Mouse (Mus musculus) stomach, embryonic 14.5 days (tissue): ENCODE results near the gene Lyrm7. TPM values are rescaled to one million over a fixed set of nuclear protein-coding genes. Genes with fewer than 3 reads are reported as not detected.

Source experiments
- ATAC-seq: fragments of 200-750 bp; cut with Nextera tagmentation; 2 replicates; pipeline ENCODE4 v1.8.0; 2017; ENCODE audit warnings: low read depth, moderate TSS enrichment; ENCODE audit not compliant: insufficient number of reproducible peaks, insufficient read depth, low FRiP score
- H3K27ac ChIP-seq: fragments of 300-500 bp; sonication (generic); 2 replicates; pipeline ENCODE4 v1.5.1; 2014; ENCODE audit warnings: mild to moderate bottlenecking, low read length, moderate library complexity, mixed read lengths
- H3K27me3 ChIP-seq: fragments of 300-500 bp; sonication (generic); 2 replicates; pipeline ENCODE4 v1.6.1; 2014; ENCODE audit warnings: low read length, control low read depth, mixed read lengths; ENCODE audit not compliant: control insufficient read depth, insufficient read depth
- H3K36me3 ChIP-seq: fragments of 300-500 bp; sonication (generic); 2 replicates; pipeline ENCODE4 v1.6.1; 2014; ENCODE audit warnings: mild to moderate bottlenecking, control low read depth, low read length, moderate library complexity, mixed read lengths; ENCODE audit not compliant: control insufficient read depth, insufficient read depth
- H3K4me1 ChIP-seq: fragments of 300-500 bp; sonication (generic); 2 replicates; pipeline ENCODE4 v1.6.1; 2014; ENCODE audit warnings: low read length, control low read depth, mixed read lengths; ENCODE audit not compliant: control insufficient read depth, insufficient read depth
- H3K4me2 ChIP-seq: fragments of 300-500 bp; sonication (generic); replicated peaks from 2 replicates; pipeline ENCODE4 v1.6.1; 2014; ENCODE audit warnings: low read depth, low read length, control low read depth
- H3K4me3 ChIP-seq: fragments of 300-500 bp; sonication (generic); 2 replicates; pipeline ENCODE4 v1.5.1; 2014; ENCODE audit warnings: low read depth, low read length, control low read depth
- H3K9ac ChIP-seq: fragments of 300-500 bp; sonication (generic); replicated peaks from 2 replicates; pipeline ENCODE4 v1.6.1; 2014; ENCODE audit warnings: low read depth, mild to moderate bottlenecking, control low read depth, low read length, moderate library complexity, mixed read lengths
- H3K9me3 ChIP-seq: fragments of 300-500 bp; sonication (generic); 2 replicates; pipeline ENCODE4 v1.6.1; 2016; ENCODE audit warnings: low read depth, low read length, control low read depth; ENCODE audit not compliant: control insufficient read depth
- WGBS: fragments of 180-500 bp; shearing (Covaris S2); extraction: QIAGEN DNeasy Blood & Tissue Kit; methylation state at CpG from one replicate; pipeline ENCODE4 v1.1.7; 2014; 5-methylcytosine and 5-hydroxymethylcytosine counted together
- polyA plus RNA-seq: library from polyadenylated mRNA; unstranded; fragments of >200 nt; fragmentation: Nextera tagmentation; extraction: Ambion mirVana; gene quantifications from 2 replicates; pipeline ENCODE4 v1.2.1, GENCODE M21; 2014

Lyrm7 gene
- polyA plus RNA-seq, 1 experiment from 2014 or later: 6.8 TPM

DNA sequence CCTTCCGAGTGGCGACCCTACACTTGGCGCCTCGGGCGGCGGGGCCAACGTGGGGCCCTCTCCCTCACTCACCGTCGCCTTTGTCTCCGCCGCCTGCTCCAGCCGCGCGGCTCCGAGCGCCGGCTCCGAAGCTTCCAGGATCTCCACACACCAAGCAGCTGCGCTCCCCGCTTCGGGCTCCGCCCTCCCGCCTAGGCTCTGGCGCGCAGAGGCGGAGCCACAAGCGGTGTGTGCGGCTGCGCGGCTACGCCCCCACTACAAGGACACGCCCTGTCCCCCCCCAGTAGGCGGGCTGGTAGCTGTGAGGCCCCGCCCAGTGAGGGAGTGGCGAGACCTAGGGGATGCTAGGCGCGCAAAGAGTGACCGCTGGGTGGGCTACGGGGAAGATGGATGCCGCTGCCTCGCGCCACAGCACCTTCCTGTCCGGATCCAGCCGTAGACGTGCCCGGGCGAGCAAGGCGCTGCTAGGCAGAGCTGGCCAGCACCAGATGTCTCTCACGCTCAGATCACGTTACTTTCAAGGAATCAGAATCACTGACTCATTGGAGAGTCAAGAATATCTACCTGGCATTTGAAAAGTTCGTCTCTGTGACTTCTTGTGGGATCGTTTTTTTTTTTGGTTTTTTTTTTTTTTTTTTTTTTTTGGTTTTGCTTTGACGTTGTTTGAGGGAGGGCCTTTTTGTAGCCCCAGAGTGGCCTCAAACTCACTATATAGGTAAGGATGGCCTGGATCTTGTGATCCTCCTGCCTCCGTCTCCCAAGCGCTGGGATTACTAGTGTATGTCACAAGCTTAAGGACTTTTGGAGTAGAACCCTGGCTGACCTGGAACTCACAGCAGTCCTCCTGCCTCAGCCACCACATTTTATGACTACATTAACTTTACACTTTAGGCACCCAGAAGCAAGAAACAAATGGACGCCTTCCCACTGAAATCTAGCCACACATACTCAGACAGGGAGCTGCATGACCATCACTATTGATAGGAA lies 72.9 kb downstream of the Lyrm7 start, which contains the start of gene Cdc42se2:
TSS of gene Cdc42se2 (minus strand) at position 188 of the 987 bp plus-strand sequence.
- 3% methylated on average over 56 of the region's 56 CpGs for WGBS
- H3K27me3 ChIP-seq: no peaks in the 10 kb centered on the region
- peak within 1 kb of the TSS; percentile 93 for H3K4me3 ChIP-seq
- H3K4me1 ChIP-seq: peaks cover 7% of the 10 kb centered on the region; the same call in 1 of the 2 replicates
- H3K9ac ChIP-seq: peak within 1 kb of the TSS; percentile 86
- H3K9me3 ChIP-seq: no peaks in the 10 kb centered on the region
- no peaks in the 10 kb centered on the region for H3K36me3 ChIP-seq
- peak; percentile 99 for ATAC-seq
- peak within 1 kb of the TSS; percentile 98 for H3K27ac ChIP-seq
- H3K4me2 ChIP-seq: peak within 1 kb of the TSS; percentile 64

DNA sequence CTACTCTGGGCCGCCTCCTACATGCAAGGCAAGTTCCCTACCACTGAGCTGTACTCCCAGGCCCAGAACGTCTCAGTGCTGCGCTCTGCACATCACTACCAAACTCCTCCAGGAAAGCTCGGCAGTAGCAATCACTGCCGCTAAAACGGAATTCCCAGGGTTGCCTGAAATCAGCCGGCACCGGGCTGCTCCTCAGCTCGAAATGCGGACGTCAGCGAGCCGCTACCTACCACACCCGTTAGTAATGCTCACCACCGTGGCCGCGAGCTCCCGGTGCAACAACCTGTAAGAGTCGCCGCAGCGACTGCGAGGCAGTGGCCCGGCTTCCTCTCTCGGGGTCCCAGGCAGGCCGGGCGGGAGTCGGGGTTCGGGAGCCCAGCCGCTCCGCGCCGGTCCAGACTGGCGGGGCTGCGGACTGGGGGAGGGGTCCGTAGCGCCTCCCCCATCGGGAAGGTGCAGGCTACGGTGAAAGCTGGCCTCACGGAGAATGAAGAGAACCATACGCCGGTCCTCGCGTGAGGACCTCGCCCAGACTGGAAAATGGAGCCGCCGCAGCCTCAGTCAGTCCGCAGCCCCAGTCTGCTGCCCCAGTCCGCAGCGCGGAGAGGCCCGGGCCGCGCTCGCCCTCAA lies 73.7 kb downstream of the Lyrm7 start:
- Histone ChIP-seq H3K36me3 (no peaks in the 10 kb centered on the region), H3K27me3 (no peaks in the 10 kb centered on the region), H3K4me1 (peaks cover 7% of the 10 kb centered on the region; the same call in 1 of the 2 replicates), H3K9ac (peak overlapping the region; percentile 86), H3K9me3 (no peaks in the 10 kb centered on the region), H3K4me2 (peak overlapping the region; percentile 64), H3K4me3 (peak overlapping the region; percentile 93), H3K27ac (peak overlapping the region; percentile 98)
- ATAC-seq: peak; percentile 74
- WGBS: under 1% methylated on average over 54 of the region's 54 CpGs

GRCm38 (mm10) chr11:54785566-54785965 lies 75.2 kb downstream of the Lyrm7 start:
- Histone ChIP-seq H3K4me3 (no peak overlapping the region), H3K9me3 (no peaks in the 10 kb centered on the region), H3K27ac (no peak overlapping the region), H3K27me3 (no peaks in the 10 kb centered on the region), H3K4me1 (peaks cover 7% of the 10 kb centered on the region; the same call in 1 of the 2 replicates), H3K9ac (no peak overlapping the region), H3K36me3 (no peaks in the 10 kb centered on the region), H3K4me2 (no peak overlapping the region)
- WGBS: 86% methylated on average over 3 of the region's 3 CpGs
- no peak for ATAC-seq

DNA sequence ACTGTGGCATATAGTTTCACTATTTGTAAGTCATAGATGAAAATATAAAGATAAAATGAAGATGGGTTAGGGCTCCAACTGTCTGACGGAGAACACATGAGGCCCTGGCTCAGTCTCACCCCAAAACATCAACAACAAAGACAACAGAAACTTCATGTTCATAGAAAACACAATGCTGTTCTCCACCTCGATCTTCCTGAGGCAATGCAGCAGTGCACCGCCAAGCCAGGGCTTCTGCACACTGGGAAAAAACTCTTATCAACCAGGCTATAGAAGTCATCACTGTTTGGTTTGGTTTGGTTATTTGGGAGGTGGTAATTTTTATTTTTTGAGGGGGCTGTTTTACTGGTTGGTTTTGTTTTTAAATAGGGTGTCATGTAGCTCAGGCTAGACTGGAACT lies 76.3 kb downstream of the Lyrm7 start:
- H3K9ac ChIP-seq: no peak overlapping the region
- peaks cover 7% of the 10 kb centered on the region; the same call in 1 of the 2 replicates for H3K4me1 ChIP-seq
- no peaks in the 10 kb centered on the region for H3K36me3 ChIP-seq
- 89% methylated on average over 3 of the region's 3 CpGs for WGBS
- no peaks in the 10 kb centered on the region for H3K9me3 ChIP-seq
- no peaks in the 10 kb centered on the region for H3K27me3 ChIP-seq
- H3K4me2 ChIP-seq: no peak overlapping the region
- H3K4me3 ChIP-seq: no peak overlapping the region
- no peak overlapping the region for H3K27ac ChIP-seq
- no peak for ATAC-seq

GRCm38 (mm10) chr11:54782253-54782652 lies 78.5 kb downstream of the Lyrm7 start:
- no peak overlapping the region for H3K27ac ChIP-seq
- ATAC-seq: no peak
- H3K36me3 ChIP-seq: no peaks in the 10 kb centered on the region
- no peak overlapping the region for H3K4me2 ChIP-seq
- no peak overlapping the region for H3K4me3 ChIP-seq
- H3K9ac ChIP-seq: no peak overlapping the region
- peaks cover 12% of the 10 kb centered on the region for H3K4me1 ChIP-seq
- 62% methylated on average over 6 of the region's 6 CpGs for WGBS
- H3K27me3 ChIP-seq: no peaks in the 10 kb centered on the region
- H3K9me3 ChIP-seq: no peaks in the 10 kb centered on the region

GRCm38 (mm10) chr11:54779946-54780345 lies 80.8 kb downstream of the Lyrm7 start:
- WGBS: 100% methylated on average over 1 of the region's 1 CpGs
- Histone ChIP-seq H3K9ac (no peak overlapping the region), H3K9me3 (no peaks in the 10 kb centered on the region), H3K4me1 (peaks cover 13% of the 10 kb centered on the region), H3K27ac (no peak overlapping the region), H3K4me2 (no peak overlapping the region), H3K27me3 (no peaks in the 10 kb centered on the region), H3K4me3 (no peak overlapping the region), H3K36me3 (no peaks in the 10 kb centered on the region)
- ATAC-seq: no peak

- H3K4me3 ChIP-seq: no peak overlapping the region
- H3K9me3 ChIP-seq: no peaks in the 10 kb centered on the region
- no peak for ATAC-seq
- H3K36me3 ChIP-seq: no peaks in the 10 kb centered on the region
- WGBS: 46% methylated on average over 1 of the region's 1 CpGs
- H3K4me2 ChIP-seq: no peak overlapping the region
- no peak overlapping the region for H3K27ac ChIP-seq
- H3K9ac ChIP-seq: no peak overlapping the region
- H3K27me3 ChIP-seq: no peaks in the 10 kb centered on the region
- peaks cover 16% of the 10 kb centered on the region for H3K4me1 ChIP-seq
These were observed 82.4 kb downstream of the Lyrm7 start for GRCm38 (mm10) chr11:54778131-54778844.
